Mouse (Mus musculus): ENCODE data around the gene Lingo3. TPM values are rescaled to one million over a fixed set of nuclear protein-coding genes. Genes with fewer than 3 reads are reported as not detected.

Gene Lingo3
- polyA plus RNA-seq, 1 experiment = not detected

- DNase-seq (ENCODE audit: low spot score) = no peak
These were observed 44.7 kb downstream of the Lingo3 start for GRCm38 (mm10) chr10:80799070-80799566.

- DNase-seq (ENCODE audit: low spot score) = peak; percentile 96
These were observed 45.5 kb downstream of the Lingo3 start, which contains the start of the genes Sf3a2 and Plekhj1 for GRCm38 (mm10) chr10:80798150-80799006. Gene Sf3a2 (plus strand): TSS chr10:80798198. Gene Plekhj1 (minus strand): TSS chr10:80798626.

GRCm38 (mm10) chr10:80797186-80798149, 46.4 kb downstream of the Lingo3 start:
- DNase-seq (ENCODE audit: low spot score) = no peak

- DNase-seq (ENCODE audit: low spot score) = no peak
These were observed 47.5 kb downstream of the Lingo3 start for GRCm38 (mm10) chr10:80796307-80796848.

GRCm38 (mm10) chr10:80794750-80795149, 49.1 kb downstream of the Lingo3 start:
- no peak for DNase-seq (ENCODE audit: low spot score)

- no peak for DNase-seq (ENCODE audit: low spot score)
These were observed 50.0 kb downstream of the Lingo3 start for GRCm38 (mm10) chr10:80793803-80794202.

- no peak for DNase-seq (ENCODE audit: low spot score)
These were observed 50.6 kb downstream of the Lingo3 start for GRCm38 (mm10) chr10:80793033-80793784.

GRCm38 (mm10) chr10:80792175-80793032, 51.4 kb downstream of the Lingo3 start:
- no peak for DNase-seq (ENCODE audit: low spot score)

GRCm38 (mm10) chr10:80791476-80792174, 52.2 kb downstream of the Lingo3 start:
- DNase-seq (ENCODE audit: low spot score) = no peak

GRCm38 (mm10) chr10:80790761-80791404, 53.0 kb downstream of the Lingo3 start:
- DNase-seq (ENCODE audit: low spot score) = no peak

- DNase-seq (ENCODE audit: low spot score) = no peak
These were observed 56.3 kb downstream of the Lingo3 start for GRCm38 (mm10) chr10:80787517-80787916.

- DNase-seq (ENCODE audit: low spot score) = no peak
These were observed 57.9 kb downstream of the Lingo3 start for GRCm38 (mm10) chr10:80785963-80786362.

- DNase-seq (ENCODE audit: low spot score) = no peak
These were observed 59.0 kb downstream of the Lingo3 start for GRCm38 (mm10) chr10:80784871-80785270.

GRCm38 (mm10) chr10:80784302-80784701, 59.5 kb downstream of the Lingo3 start:
- no peak for DNase-seq (ENCODE audit: low spot score)

Other genes with a start within 250 kb of the Lingo3 start
- 40.3 and 46.2 TPM in 2 replicates for gene Scamp4, start 241.2 kb downstream of the Lingo3 start, polyA plus RNA-seq (2012; rRNA removed)
- 3.8 and 4.3 TPM in 2 replicates for gene Adat3, start 241.2 kb downstream of the Lingo3 start, polyA plus RNA-seq (2012; rRNA removed)
- gene Gm49322, start 238.0 kb downstream of the Lingo3 start, polyA plus RNA-seq (2012; rRNA removed) = 1.3 and 1.6 TPM in 2 replicates
- 153 and 158 TPM in 2 replicates for gene Csnk1g2, start 221.2 kb downstream of the Lingo3 start, polyA plus RNA-seq (2012; rRNA removed)
- 36.5 and 48.5 TPM in 2 replicates for gene Btbd2, start 187.0 kb downstream of the Lingo3 start, polyA plus RNA-seq (2012; rRNA removed)
- 129 and 137 TPM in 2 replicates for gene Mknk2, start 165.9 kb downstream of the Lingo3 start, polyA plus RNA-seq (2012; rRNA removed)
- 24.5 and 29.1 TPM in 2 replicates for gene Mob3a, start 142.1 kb downstream of the Lingo3 start, polyA plus RNA-seq (2012; rRNA removed)
- gene Izumo4, start 141.9 kb downstream of the Lingo3 start, polyA plus RNA-seq (2012; rRNA removed) = 68.7 and 88.2 TPM in 2 replicates
- gene Ap3d1, start 101.8 kb downstream of the Lingo3 start, polyA plus RNA-seq (2012; rRNA removed) = 96.3 and 108 TPM in 2 replicates
- 6.7 and 17.2 TPM in 2 replicates for gene Dot1l, start 88.8 kb downstream of the Lingo3 start, polyA plus RNA-seq (2012; rRNA removed)
- gene Sf3a2, start 45.8 kb downstream of the Lingo3 start, polyA plus RNA-seq (2012; rRNA removed) = 47.0 and 47.7 TPM in 2 replicates
- gene Plekhj1, start 45.4 kb downstream of the Lingo3 start, polyA plus RNA-seq (2012; rRNA removed) = 60.6 and 79.2 TPM in 2 replicates
- gene Amh, start 38.8 kb downstream of the Lingo3 start, polyA plus RNA-seq (2012; rRNA removed) = 0.40 and 0.62 TPM in 2 replicates
- gene Jsrp1, start 30.5 kb downstream of the Lingo3 start, polyA plus RNA-seq (2012; rRNA removed) = 1.0 and 1.3 TPM in 2 replicates
- 566 and 709 TPM in 2 replicates for gene Oaz1, start 17.4 kb downstream of the Lingo3 start, polyA plus RNA-seq (2012; rRNA removed)
- gene Lsm7, start 11.2 kb upstream of the Lingo3 start, polyA plus RNA-seq (2012; rRNA removed) = 117 and 147 TPM in 2 replicates
- gene Sppl2b, start 11.2 kb upstream of the Lingo3 start, polyA plus RNA-seq (2012; rRNA removed) = 33.0 and 37.4 TPM in 2 replicates
- gene Tmprss9, start 27.8 kb upstream of the Lingo3 start, polyA plus RNA-seq (2012; rRNA removed) = 0.44 and 0.49 TPM in 2 replicates
- gene Timm13, start 56.9 kb upstream of the Lingo3 start, polyA plus RNA-seq (2012; rRNA removed) = 111 and 113 TPM in 2 replicates
- 10.5 and 14.1 TPM in 2 replicates for gene Lmnb2, start 74.2 kb upstream of the Lingo3 start, polyA plus RNA-seq (2012; rRNA removed)
- 17.9 and 29.9 TPM in 2 replicates for gene Gadd45b, start 86.0 kb upstream of the Lingo3 start, polyA plus RNA-seq (2012; rRNA removed)
- gene Gng7, start 170.9 kb upstream of the Lingo3 start, polyA plus RNA-seq (2012; rRNA removed) = 4.2 and 5.4 TPM in 2 replicates
- gene Diras1, start 181.6 kb upstream of the Lingo3 start, polyA plus RNA-seq (2012; rRNA removed) = 0.12 and 0.17 TPM in 2 replicates
- 25.3 and 29.3 TPM in 2 replicates for gene Slc39a3, start 193.4 kb upstream of the Lingo3 start, polyA plus RNA-seq (2012; rRNA removed)
- gene Sgta, start 216.1 kb upstream of the Lingo3 start, polyA plus RNA-seq (2012; rRNA removed) = 90.0 and 93.9 TPM in 2 replicates
- 21.7 and 22.7 TPM in 2 replicates for gene Thop1, start 226.0 kb upstream of the Lingo3 start, polyA plus RNA-seq (2012; rRNA removed)